Mouse (Mus musculus) brain, embryonic 14.5 days (tissue): ENCODE results near the gene Cbx5.

Experiments
- CTCF ChIP-seq: fragments of 200-500 bp; IDR thresholded peaks from 2 replicates; pipeline ENCODE4 v1.5.1; 2012; ENCODE audit warnings: inconsistent platforms, mild to moderate bottlenecking, moderate library complexity, borderline replicate concordance; ENCODE audit not compliant: insufficient read depth, insufficient read length; ENCODE audit errors: extremely low read depth
- POLR2A ChIP-seq: fragments of 200-500 bp; IDR thresholded peaks from 2 replicates; pipeline ENCODE4 v1.6.1; 2012; ENCODE audit warnings: mild to moderate bottlenecking, inconsistent platforms, borderline replicate concordance; ENCODE audit not compliant: poor library complexity, insufficient read depth, insufficient read length, severe bottlenecking; ENCODE audit errors: extremely low read depth

- TF ChIP-seq CTCF (no peak), POLR2A (no peak)
Observed at GRCm38 (mm10) chr15:103167786-103168185, 71.8 kb downstream of the Cbx5 start.
